Mouse (Mus musculus): ENCODE data around the gene Tmod1. TPM values are rescaled to one million over a fixed set of nuclear protein-coding genes. Genes with fewer than 3 reads are reported as not detected.

Tmod1 gene
- polyA plus RNA-seq, 1 experiment from 2014 or later: 0.85 TPM

DNA sequence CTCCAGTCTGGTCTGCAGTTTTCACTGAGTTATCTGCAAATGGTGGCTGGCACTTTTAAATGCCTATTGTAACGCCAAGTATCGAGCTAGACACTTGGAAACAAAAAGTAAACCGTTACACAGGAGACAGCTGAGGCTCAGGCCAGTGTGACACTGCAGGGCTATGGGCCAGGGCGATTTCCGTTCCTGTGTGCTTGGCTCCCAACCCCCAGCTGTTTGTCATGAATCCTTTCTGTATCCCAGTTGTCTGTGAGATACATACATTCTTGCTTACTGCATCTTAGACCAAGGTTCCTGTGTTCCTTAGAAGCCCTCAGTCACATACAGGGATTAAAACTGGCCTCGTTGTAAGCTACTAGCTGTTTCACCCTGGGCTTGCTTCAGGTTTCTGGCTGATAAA lies 10.5 kb upstream of the Tmod1 start:
- no peaks in the 10 kb centered on the region for H3K4me1 ChIP-seq (ENCODE audit: control insufficient read depth, insufficient read depth, low read length)
- no peaks in the 10 kb centered on the region for H3K9me3 ChIP-seq (replicated peaks; ENCODE audit: control insufficient read depth, low read length, poor library complexity, severe bottlenecking)
- no peak overlapping the region for H3K27ac ChIP-seq (ENCODE audit: low read length)
- no peaks in the 10 kb centered on the region for H3K27me3 ChIP-seq (ENCODE audit: control insufficient read depth, insufficient read depth, low read depth, low read length)
- H3K4me3 ChIP-seq (ENCODE audit: low read depth, low read length): no peak overlapping the region
- 60% methylated on average over 6 of the region's 6 CpGs for WGBS
- no peak overlapping the region for H3K4me2 ChIP-seq (ENCODE audit: low read length)
- H3K9ac ChIP-seq (ENCODE audit: low read depth, low read length): no peak overlapping the region
- ATAC-seq: no peak
- no peaks in the 10 kb centered on the region; the same call in 1 of the 2 replicates for H3K36me3 ChIP-seq (ENCODE audit: control insufficient read depth, insufficient read depth, low read length)

- Histone ChIP-seq H3K27me3 (ENCODE audit: control insufficient read depth, insufficient read depth, low read depth, low read length) (no peaks in the 10 kb centered on the region), H3K4me3 (ENCODE audit: low read depth, low read length) (no peak overlapping the region), H3K9ac (ENCODE audit: low read depth, low read length) (no peak overlapping the region), H3K9me3 (replicated peaks; ENCODE audit: control insufficient read depth, low read length, poor library complexity, severe bottlenecking) (no peaks in the 10 kb centered on the region), H3K4me2 (ENCODE audit: low read length) (no peak overlapping the region), H3K36me3 (ENCODE audit: control insufficient read depth, insufficient read depth, low read length) (no peaks in the 10 kb centered on the region; the same call in 1 of the 2 replicates), H3K27ac (ENCODE audit: low read length) (no peak overlapping the region), H3K4me1 (ENCODE audit: control insufficient read depth, insufficient read depth, low read length) (no peaks in the 10 kb centered on the region)
- no peak for ATAC-seq
- 82% methylated on average over 4 of the region's 4 CpGs for WGBS
Observed at GRCm38 (mm10) chr4:46028781-46029180, 10.0 kb upstream of the Tmod1 start.

- H3K27me3 ChIP-seq (ENCODE audit: control insufficient read depth, insufficient read depth, low read depth, low read length): no peaks in the 10 kb centered on the region
- H3K27ac ChIP-seq (ENCODE audit: low read length): no peak overlapping the region
- no peaks in the 10 kb centered on the region; the same call in 1 of the 2 replicates for H3K36me3 ChIP-seq (ENCODE audit: control insufficient read depth, insufficient read depth, low read length)
- no peak overlapping the region for H3K4me2 ChIP-seq (ENCODE audit: low read length)
- 51% methylated on average over 9 of the region's 9 CpGs for WGBS
- no peak overlapping the region for H3K9ac ChIP-seq (ENCODE audit: low read depth, low read length)
- no peaks in the 10 kb centered on the region for H3K4me1 ChIP-seq (ENCODE audit: control insufficient read depth, insufficient read depth, low read length)
- H3K9me3 ChIP-seq (replicated peaks; ENCODE audit: control insufficient read depth, low read length, poor library complexity, severe bottlenecking): no peaks in the 10 kb centered on the region
- no peak for ATAC-seq
- H3K4me3 ChIP-seq (ENCODE audit: low read depth, low read length): no peak overlapping the region
Observed at GRCm38 (mm10) chr4:46029552-46029951, 9.2 kb upstream of the Tmod1 start.

DNA sequence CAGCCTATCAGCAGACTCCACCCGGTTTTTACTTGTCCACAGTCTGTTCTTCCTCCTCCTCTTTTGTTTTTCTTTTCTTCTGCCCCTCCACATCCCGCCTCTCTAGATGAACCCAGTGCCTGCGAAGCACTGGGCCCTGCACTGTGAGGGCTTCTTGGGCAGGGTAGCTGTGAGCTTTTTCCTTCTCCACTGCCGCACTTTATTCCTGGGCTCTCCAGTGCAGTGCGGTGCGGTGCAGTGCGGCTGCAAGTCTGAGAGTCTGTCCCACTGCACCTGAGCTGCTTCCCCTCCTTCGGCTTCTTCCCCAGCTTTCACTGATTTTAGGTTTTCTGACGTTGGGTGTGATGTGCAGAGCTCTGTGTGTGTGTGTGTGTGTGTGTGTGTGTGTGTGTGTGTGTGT lies 6.3 kb upstream of the Tmod1 start:
- Histone ChIP-seq H3K4me3 (ENCODE audit: low read depth, low read length) (no peak overlapping the region), H3K9ac (ENCODE audit: low read depth, low read length) (no peak overlapping the region), H3K4me2 (ENCODE audit: low read length) (no peak overlapping the region), H3K4me1 (ENCODE audit: control insufficient read depth, insufficient read depth, low read length) (no peaks in the 10 kb centered on the region), H3K9me3 (replicated peaks; ENCODE audit: control insufficient read depth, low read length, poor library complexity, severe bottlenecking) (no peaks in the 10 kb centered on the region), H3K27me3 (ENCODE audit: control insufficient read depth, insufficient read depth, low read depth, low read length) (peaks cover 2% of the 10 kb centered on the region), H3K27ac (ENCODE audit: low read length) (no peak overlapping the region), H3K36me3 (ENCODE audit: control insufficient read depth, insufficient read depth, low read length) (no peaks in the 10 kb centered on the region; the same call in 1 of the 2 replicates)
- ATAC-seq: no peak
- 66% methylated on average over 9 of the region's 9 CpGs for WGBS

DNA sequence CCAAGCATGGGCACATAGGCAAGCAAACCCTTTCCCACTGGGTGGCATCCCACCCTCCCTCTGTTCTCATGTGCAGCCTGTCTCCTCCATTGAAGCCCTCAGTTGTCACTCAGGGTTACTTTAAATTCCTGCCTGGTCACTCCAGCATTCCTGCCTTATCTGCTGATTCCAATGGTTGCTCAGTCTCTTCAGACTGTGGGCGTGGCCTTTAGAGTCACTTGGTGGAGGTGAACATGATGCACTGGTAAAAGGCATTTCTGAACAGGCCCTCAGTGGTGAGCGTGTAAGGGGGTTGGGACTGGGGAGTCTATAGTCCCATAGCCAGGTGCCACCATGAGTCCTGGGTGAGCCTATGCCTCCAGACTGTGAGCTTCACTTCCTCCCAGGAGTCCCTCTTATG lies 5.5 kb upstream of the Tmod1 start:
- WGBS: 98% methylated on average over 2 of the region's 2 CpGs
- H3K9me3 ChIP-seq (replicated peaks; ENCODE audit: control insufficient read depth, low read length, poor library complexity, severe bottlenecking): no peaks in the 10 kb centered on the region
- no peak for ATAC-seq
- no peaks in the 10 kb centered on the region for H3K4me1 ChIP-seq (ENCODE audit: control insufficient read depth, insufficient read depth, low read length)
- no peaks in the 10 kb centered on the region; the same call in 1 of the 2 replicates for H3K36me3 ChIP-seq (ENCODE audit: control insufficient read depth, insufficient read depth, low read length)
- no peak overlapping the region for H3K9ac ChIP-seq (ENCODE audit: low read depth, low read length)
- H3K27ac ChIP-seq (ENCODE audit: low read length): no peak overlapping the region
- peaks cover 10% of the 10 kb centered on the region for H3K27me3 ChIP-seq (ENCODE audit: control insufficient read depth, insufficient read depth, low read depth, low read length)
- H3K4me3 ChIP-seq (ENCODE audit: low read depth, low read length): no peak overlapping the region
- H3K4me2 ChIP-seq (ENCODE audit: low read length): no peak overlapping the region

DNA sequence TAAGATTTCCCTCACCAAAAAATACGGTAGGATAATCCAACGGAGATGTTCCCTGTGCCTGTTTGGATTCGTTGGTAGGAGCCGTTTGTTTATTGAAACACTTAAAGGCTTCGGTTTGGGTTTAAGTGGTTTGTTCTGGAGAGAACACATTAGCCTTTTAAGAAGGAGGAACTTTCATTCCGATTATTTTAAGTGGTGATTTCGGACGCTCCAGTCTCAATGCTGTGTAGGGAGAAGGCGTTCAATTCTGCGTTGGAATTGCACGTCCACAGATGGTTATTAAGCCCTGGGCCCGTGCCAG lies 194 bp upstream of the Tmod1 start:
- Histone ChIP-seq H3K27ac (ENCODE audit: low read length) (no peak overlapping the region), H3K4me1 (ENCODE audit: control insufficient read depth, insufficient read depth, low read length) (peaks cover 9% of the 10 kb centered on the region; the same call in 1 of the 2 replicates), H3K4me3 (ENCODE audit: low read depth, low read length) (peak overlapping the region; percentile 56), H3K27me3 (ENCODE audit: control insufficient read depth, insufficient read depth, low read depth, low read length) (peaks cover 35% of the 10 kb centered on the region), H3K9ac (ENCODE audit: low read depth, low read length) (no peak overlapping the region), H3K4me2 (ENCODE audit: low read length) (peak overlapping the region; percentile 98), H3K36me3 (ENCODE audit: control insufficient read depth, insufficient read depth, low read length) (no peaks in the 10 kb centered on the region), H3K9me3 (replicated peaks; ENCODE audit: control insufficient read depth, low read length, poor library complexity, severe bottlenecking) (no peaks in the 10 kb centered on the region)
- WGBS: 10% methylated on average over 12 of the region's 12 CpGs
- no peak for ATAC-seq

GRCm38 (mm10) chr4:46039899-46040298 lies 1.2 kb downstream of the Tmod1 start:
- 20% methylated on average over 6 of the region's 6 CpGs for WGBS
- no peaks in the 10 kb centered on the region for H3K36me3 ChIP-seq (ENCODE audit: control insufficient read depth, insufficient read depth, low read length)
- no peak overlapping the region for H3K27ac ChIP-seq (ENCODE audit: low read length)
- peaks cover 35% of the 10 kb centered on the region for H3K27me3 ChIP-seq (ENCODE audit: control insufficient read depth, insufficient read depth, low read depth, low read length)
- peak overlapping the region; percentile 98; the same call in 1 of the 2 replicates for H3K4me2 ChIP-seq (ENCODE audit: low read length)
- H3K9ac ChIP-seq (ENCODE audit: low read depth, low read length): no peak overlapping the region
- H3K4me1 ChIP-seq (ENCODE audit: control insufficient read depth, insufficient read depth, low read length): peaks cover 9% of the 10 kb centered on the region; the same call in 1 of the 2 replicates
- no peak overlapping the region for H3K4me3 ChIP-seq (ENCODE audit: low read depth, low read length)
- no peaks in the 10 kb centered on the region for H3K9me3 ChIP-seq (replicated peaks; ENCODE audit: control insufficient read depth, low read length, poor library complexity, severe bottlenecking)
- ATAC-seq: no peak

DNA sequence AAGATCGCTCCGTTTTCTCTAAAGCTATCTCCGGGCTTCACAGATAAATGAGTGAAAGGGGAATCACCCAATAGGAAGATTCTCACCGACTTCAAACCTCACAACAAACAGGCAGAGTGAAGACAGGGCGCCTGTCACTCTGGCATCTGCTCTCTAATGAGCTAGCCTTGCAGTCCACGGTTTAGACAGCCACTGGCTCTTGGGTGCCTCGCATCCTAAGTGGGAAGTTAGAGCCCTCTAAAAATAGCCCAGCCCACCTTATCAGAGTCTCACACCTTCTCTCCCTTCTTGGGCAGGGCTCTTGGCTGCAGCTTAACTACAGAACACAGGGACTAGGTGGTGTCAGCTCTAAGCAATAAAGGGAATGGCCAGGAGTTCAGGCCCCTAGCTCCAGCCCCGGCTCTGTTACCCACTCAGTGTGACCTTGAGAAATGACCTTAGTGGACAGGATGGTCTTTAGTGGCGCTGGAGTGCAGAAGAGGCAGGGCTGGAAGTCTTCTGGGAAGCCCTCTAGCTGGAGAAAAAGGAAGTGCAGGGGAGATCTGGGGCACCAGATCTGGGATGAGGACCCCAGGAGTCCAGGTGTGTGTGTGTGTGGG lies 2.0 kb downstream of the Tmod1 start:
- Histone ChIP-seq H3K9me3 (replicated peaks; ENCODE audit: control insufficient read depth, low read length, poor library complexity, severe bottlenecking) (no peaks in the 10 kb centered on the region), H3K27me3 (ENCODE audit: control insufficient read depth, insufficient read depth, low read depth, low read length) (peaks cover 35% of the 10 kb centered on the region), H3K27ac (ENCODE audit: low read length) (no peak overlapping the region), H3K9ac (ENCODE audit: low read depth, low read length) (no peak overlapping the region), H3K4me1 (ENCODE audit: control insufficient read depth, insufficient read depth, low read length) (peaks cover 9% of the 10 kb centered on the region; the same call in 1 of the 2 replicates), H3K4me3 (ENCODE audit: low read depth, low read length) (no peak overlapping the region), H3K36me3 (ENCODE audit: control insufficient read depth, insufficient read depth, low read length) (no peaks in the 10 kb centered on the region), H3K4me2 (ENCODE audit: low read length) (no peak overlapping the region)
- no peak for ATAC-seq
- 21% methylated on average over 9 of the region's 9 CpGs for WGBS

GRCm38 (mm10) chr4:46041761-46042504 lies 3.2 kb downstream of the Tmod1 start:
- 24% methylated on average over 7 of the region's 7 CpGs for WGBS

More at GRCm38 (mm10) chr4:46041761-46042504, 3.2 kb downstream of the Tmod1 start:
- no peak for ATAC-seq
- Histone ChIP-seq H3K4me3 (ENCODE audit: low read depth, low read length) (no peak overlapping the region), H3K4me2 (ENCODE audit: low read length) (no peak overlapping the region), H3K9me3 (replicated peaks; ENCODE audit: control insufficient read depth, low read length, poor library complexity, severe bottlenecking) (no peaks in the 10 kb centered on the region), H3K27me3 (ENCODE audit: control insufficient read depth, insufficient read depth, low read depth, low read length) (peaks cover 35% of the 10 kb centered on the region), H3K36me3 (ENCODE audit: control insufficient read depth, insufficient read depth, low read length) (no peaks in the 10 kb centered on the region), H3K4me1 (ENCODE audit: control insufficient read depth, insufficient read depth, low read length) (peaks cover 9% of the 10 kb centered on the region; the same call in 1 of the 2 replicates), H3K9ac (ENCODE audit: low read depth, low read length) (no peak overlapping the region), H3K27ac (ENCODE audit: low read length) (no peak overlapping the region)
